Mouse (Mus musculus) limb, embryonic 15.5 days (tissue): ENCODE results near the gene Irf4. TPM values are rescaled to one million over a fixed set of nuclear protein-coding genes. Genes with fewer than 3 reads are reported as not detected.

Experiments
- ATAC-seq: fragments of 200-750 bp; cut with Nextera tagmentation; 2 replicates; pipeline ENCODE4 v1.8.0; 2017; ENCODE audit warnings: low read depth, moderate TSS enrichment; ENCODE audit not compliant: insufficient number of reproducible peaks, low FRiP score, low TSS enrichment
- H3K27ac ChIP-seq: fragments of 300-500 bp; sonication (generic); 2 replicates; pipeline ENCODE4 v1.5.1; 2015; ENCODE audit warnings: moderate library complexity, mild to moderate bottlenecking, inconsistent platforms
- H3K27me3 ChIP-seq: fragments of 300-500 bp; sonication (generic); 2 replicates; pipeline ENCODE4 v1.6.1; 2015; ENCODE audit warnings: inconsistent platforms
- H3K36me3 ChIP-seq: fragments of 300-500 bp; sonication (generic); 2 replicates; pipeline ENCODE4 v1.6.1; 2015; ENCODE audit warnings: inconsistent platforms
- H3K4me1 ChIP-seq: fragments of 300-500 bp; sonication (generic); 2 replicates; pipeline ENCODE4 v1.6.1; 2015; ENCODE audit warnings: inconsistent platforms
- H3K4me2 ChIP-seq: fragments of 300-500 bp; sonication (generic); 2 replicates; pipeline ENCODE4 v1.6.1; 2015; ENCODE audit warnings: mild to moderate bottlenecking, inconsistent platforms
- H3K4me3 ChIP-seq: fragments of 300-500 bp; sonication (generic); 2 replicates; pipeline ENCODE4 v1.5.1; 2015; ENCODE audit warnings: mild to moderate bottlenecking, inconsistent platforms
- H3K9ac ChIP-seq: fragments of 300-500 bp; sonication (generic); 2 replicates; pipeline ENCODE4 v1.6.1; 2015; ENCODE audit warnings: inconsistent platforms
- H3K9me3 ChIP-seq: fragments of 300-500 bp; sonication (generic); 2 replicates; pipeline ENCODE4 v1.6.1; 2016; ENCODE audit warnings: inconsistent platforms
- WGBS: fragments of 180-500 bp; shearing (Covaris S2); methylation state at CpG from one replicate; pipeline ENCODE4 v1.1.7; 2015; 5-methylcytosine and 5-hydroxymethylcytosine counted together
- polyA plus RNA-seq: library from polyadenylated mRNA; unstranded; fragments of >200 nt; fragmentation: Nextera tagmentation; extraction: Ambion mirVana; gene quantifications from 2 replicates; pipeline ENCODE4 v1.2.1, GENCODE M21; 2015

Gene Irf4
- polyA plus RNA-seq, 1 experiment from 2014 or later: 0.12 TPM

DNA sequence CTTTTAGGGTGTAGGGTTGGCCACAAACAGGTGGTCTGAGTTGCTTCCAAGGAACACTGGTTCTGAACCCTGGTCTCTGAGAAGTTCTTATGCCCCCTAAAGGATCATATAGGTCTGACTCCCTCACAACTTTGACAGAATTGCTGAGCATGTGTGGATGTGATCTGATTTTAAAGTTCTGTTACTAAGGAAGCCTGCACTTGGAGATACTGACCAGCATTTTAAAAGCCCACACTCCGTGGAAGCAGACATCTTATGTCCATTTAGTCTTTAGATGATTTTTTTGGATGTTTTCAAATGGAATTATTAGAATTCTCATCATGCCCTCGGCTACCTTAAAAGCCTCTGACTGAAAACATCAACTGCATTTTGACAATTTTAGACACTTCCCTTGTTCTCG is 6.6 kb downstream of the Irf4 start:
- no peak for ATAC-seq
- Histone ChIP-seq H3K4me3 (no peak overlapping the region), H3K9me3 (no peaks in the 10 kb centered on the region), H3K27ac (no peak overlapping the region), H3K4me2 (no peak overlapping the region), H3K4me1 (peaks cover 3% of the 10 kb centered on the region), H3K27me3 (peaks cover 17% of the 10 kb centered on the region), H3K9ac (no peak overlapping the region), H3K36me3 (no peaks in the 10 kb centered on the region)
- WGBS: 66% methylated on average over 3 of the region's 3 CpGs

DNA sequence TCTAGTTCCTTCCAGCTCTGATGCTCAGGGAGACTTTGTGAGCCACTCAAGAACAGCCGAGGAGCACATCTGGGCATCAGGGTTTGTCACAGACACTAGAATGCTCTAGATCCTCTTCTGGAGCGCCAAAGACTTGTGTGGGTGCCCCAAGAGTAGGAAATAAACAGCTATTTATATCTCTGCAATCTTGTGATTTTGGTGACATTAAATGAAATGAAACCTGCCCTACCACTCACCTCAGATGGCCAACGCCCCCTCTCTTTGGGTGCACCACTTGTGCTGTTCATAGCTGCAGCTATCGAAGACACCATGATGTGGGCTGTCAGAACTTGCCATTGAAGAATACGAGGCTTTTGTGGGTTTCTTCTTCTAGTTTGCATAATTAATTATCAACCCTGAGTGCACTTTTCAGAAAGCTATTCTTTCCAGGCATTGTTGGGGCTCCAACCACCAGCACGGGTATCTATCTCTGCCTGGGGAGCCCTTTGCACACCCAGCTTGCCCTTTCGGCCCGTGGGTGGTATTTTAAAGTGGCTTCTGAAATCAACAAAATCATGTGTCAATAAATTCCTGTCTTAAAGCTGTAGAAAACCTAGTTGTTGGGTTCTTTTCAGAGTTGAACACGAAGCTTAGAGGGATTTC is 7.1 kb downstream of the Irf4 start:
- no peak overlapping the region for H3K4me3 ChIP-seq
- ATAC-seq: no peak
- no peaks in the 10 kb centered on the region for H3K36me3 ChIP-seq
- no peaks in the 10 kb centered on the region for H3K4me1 ChIP-seq
- H3K27ac ChIP-seq: no peak overlapping the region
- peaks cover 12% of the 10 kb centered on the region for H3K27me3 ChIP-seq
- no peaks in the 10 kb centered on the region for H3K9me3 ChIP-seq
- H3K4me2 ChIP-seq: no peak overlapping the region
- 76% methylated on average over 9 of the region's 9 CpGs for WGBS
- no peak overlapping the region for H3K9ac ChIP-seq

DNA sequence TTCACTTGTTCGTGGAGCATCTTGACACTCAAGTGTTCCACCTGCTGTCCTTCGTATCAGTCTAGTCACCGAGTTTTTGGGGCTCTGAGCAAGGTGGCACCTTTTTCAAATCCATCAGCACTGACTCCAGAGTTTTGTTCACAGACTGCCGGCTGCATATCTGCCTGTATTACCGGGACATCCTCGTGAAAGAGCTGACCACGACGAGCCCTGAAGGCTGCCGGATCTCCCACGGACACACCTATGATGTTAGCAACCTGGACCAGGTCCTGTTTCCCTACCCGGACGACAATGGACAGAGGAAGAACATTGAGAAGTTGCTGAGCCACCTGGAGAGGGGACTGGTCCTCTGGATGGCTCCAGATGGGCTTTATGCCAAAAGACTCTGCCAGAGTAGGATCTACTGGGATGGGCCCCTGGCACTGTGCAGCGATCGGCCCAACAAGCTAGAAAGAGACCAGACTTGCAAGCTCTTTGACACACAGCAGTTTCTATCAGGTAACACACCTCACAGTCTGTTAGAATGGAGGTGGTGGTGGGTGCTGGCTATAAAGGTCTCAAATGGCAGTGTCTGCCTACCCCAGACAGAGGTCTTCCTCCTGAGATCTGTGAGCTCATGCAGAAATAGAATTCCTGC is 8.4 kb downstream of the Irf4 start:
- Histone ChIP-seq H3K36me3 (no peaks in the 10 kb centered on the region), H3K27ac (no peak overlapping the region), H3K4me1 (no peaks in the 10 kb centered on the region), H3K4me2 (no peak overlapping the region), H3K4me3 (no peak overlapping the region), H3K9ac (no peak overlapping the region), H3K9me3 (no peaks in the 10 kb centered on the region), H3K27me3 (no peaks in the 10 kb centered on the region)
- ATAC-seq: no peak
- WGBS: 86% methylated on average over 14 of the region's 14 CpGs

DNA sequence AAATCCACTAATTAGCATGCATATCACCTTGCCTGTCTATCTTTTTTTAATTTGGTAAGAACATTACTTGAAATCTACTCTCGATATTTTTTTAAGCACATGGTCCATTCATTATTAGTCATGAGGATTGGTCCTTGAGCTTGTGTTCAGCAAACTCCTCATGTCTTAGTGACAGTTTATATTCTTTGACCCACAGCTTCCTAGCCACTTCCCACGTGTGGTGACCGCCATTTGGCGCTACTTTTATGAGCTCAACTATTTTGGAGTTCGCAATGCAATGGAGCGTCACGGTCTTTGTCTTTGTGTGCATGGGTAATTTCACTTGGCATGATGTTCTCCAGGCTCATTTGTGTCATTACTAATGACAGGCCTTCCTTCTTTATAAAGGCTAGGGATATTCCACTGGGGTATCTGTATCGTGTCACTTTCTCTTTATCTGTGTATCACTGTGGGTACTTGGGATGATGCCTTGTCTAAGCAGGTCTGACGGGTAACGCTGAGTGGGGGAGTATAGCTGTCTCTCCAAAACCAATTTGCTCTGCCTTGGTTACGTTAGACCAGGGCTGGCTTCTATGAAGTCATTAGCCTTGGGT is 9.9 kb downstream of the Irf4 start:
- 82% methylated on average over 11 of the region's 11 CpGs for WGBS
- H3K27ac ChIP-seq: no peak overlapping the region

DNA sequence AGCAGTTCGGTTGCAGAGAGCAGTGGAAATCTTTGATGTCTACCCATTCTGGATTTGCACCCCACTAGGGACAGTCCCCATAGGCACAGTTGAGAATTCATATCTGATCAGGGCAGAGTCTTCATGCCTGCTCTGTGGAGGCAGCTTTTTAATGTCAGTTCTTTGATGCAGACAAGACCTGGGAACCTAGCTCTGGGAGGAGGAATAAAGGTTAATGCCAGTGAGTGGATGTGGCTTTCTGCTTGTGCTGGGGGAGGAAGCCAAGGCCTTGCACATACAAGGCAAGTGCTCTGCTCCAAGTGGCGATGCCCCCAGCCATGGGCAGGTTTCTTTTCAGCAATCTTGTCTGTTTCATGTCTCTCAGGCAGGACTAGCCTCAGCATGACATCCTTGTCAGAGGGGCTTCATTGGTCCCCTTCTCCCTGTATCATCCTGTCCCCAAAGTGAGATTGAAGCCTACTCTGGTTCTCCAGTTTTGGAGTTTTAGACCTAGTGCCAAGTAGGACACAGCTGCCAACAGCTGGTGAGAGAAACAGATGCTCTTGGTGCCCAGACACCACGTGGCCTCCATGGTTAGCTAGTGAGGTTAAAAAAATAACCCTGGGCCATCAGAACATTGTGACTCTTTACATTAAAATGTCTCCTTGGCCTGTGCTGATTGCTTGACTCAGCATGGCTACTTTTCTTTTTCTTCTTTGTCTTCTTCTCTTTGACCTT is 11.5 kb downstream of the Irf4 start:
- Histone ChIP-seq H3K27me3 (no peaks in the 10 kb centered on the region), H3K9me3 (no peaks in the 10 kb centered on the region), H3K4me1 (no peaks in the 10 kb centered on the region), H3K4me3 (no peak overlapping the region), H3K9ac (no peak overlapping the region), H3K4me2 (no peak overlapping the region), H3K27ac (no peak overlapping the region), H3K36me3 (no peaks in the 10 kb centered on the region)
- ATAC-seq: no peak
- WGBS: 74% methylated on average over 3 of the region's 3 CpGs

More for the DNA sequence above, 9.9 kb downstream of the Irf4 start:
- Histone ChIP-seq H3K4me2 (no peak overlapping the region), H3K4me1 (no peaks in the 10 kb centered on the region), H3K9me3 (no peaks in the 10 kb centered on the region), H3K27me3 (no peaks in the 10 kb centered on the region), H3K9ac (no peak overlapping the region), H3K36me3 (no peaks in the 10 kb centered on the region), H3K4me3 (no peak overlapping the region)
- no peak for ATAC-seq

DNA sequence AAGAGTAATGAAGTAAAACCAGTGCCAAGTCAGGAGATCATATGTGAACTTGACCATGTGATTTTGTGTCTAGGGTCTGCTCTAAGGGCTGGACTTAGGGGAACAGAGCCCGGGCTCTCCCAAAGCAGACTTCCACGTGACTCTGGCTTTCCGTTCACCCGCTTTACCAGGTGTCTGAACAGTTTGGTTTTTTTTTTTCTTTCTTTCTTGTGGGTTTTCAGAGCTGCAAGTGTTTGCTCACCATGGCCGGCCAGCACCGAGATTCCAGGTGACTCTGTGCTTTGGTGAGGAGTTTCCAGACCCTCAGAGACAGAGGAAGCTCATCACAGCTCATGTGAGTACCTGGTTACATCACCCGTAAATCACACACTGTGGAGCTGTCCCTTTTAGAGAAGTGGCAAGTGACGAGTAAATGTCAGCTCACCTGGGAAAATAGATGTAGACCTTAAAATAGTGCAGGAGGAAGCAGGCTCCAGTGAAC is 12.2 kb downstream of the Irf4 start:
- no peaks in the 10 kb centered on the region for H3K4me1 ChIP-seq
- 77% methylated on average over 8 of the region's 8 CpGs for WGBS
- ATAC-seq: no peak

DNA sequence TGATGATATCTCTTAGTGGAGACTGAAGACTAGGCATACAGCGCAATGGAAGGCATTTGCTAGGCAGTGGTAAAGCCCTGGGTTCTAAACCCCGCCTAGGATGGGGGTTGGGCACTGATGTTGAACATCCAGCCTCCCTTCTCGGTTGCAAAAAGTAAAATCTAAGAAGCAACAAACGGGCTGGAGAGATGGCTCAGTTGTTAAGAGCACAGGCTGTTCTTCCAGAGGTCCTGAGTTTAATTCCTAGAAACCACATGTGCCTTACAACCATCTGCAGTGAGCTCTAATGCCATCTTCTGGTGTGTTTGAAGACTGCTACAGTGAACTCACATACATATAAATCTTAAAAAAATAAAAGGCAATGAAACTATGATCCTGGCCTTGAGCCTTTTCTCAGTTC is 13.2 kb downstream of the Irf4 start:
- ATAC-seq: no peak

More for the DNA sequence above, 12.2 kb downstream of the Irf4 start:
- Histone ChIP-seq H3K9me3 (no peaks in the 10 kb centered on the region), H3K36me3 (no peaks in the 10 kb centered on the region), H3K9ac (no peak overlapping the region), H3K27me3 (no peaks in the 10 kb centered on the region), H3K4me3 (no peak overlapping the region), H3K27ac (no peak overlapping the region), H3K4me2 (no peak overlapping the region)

DNA sequence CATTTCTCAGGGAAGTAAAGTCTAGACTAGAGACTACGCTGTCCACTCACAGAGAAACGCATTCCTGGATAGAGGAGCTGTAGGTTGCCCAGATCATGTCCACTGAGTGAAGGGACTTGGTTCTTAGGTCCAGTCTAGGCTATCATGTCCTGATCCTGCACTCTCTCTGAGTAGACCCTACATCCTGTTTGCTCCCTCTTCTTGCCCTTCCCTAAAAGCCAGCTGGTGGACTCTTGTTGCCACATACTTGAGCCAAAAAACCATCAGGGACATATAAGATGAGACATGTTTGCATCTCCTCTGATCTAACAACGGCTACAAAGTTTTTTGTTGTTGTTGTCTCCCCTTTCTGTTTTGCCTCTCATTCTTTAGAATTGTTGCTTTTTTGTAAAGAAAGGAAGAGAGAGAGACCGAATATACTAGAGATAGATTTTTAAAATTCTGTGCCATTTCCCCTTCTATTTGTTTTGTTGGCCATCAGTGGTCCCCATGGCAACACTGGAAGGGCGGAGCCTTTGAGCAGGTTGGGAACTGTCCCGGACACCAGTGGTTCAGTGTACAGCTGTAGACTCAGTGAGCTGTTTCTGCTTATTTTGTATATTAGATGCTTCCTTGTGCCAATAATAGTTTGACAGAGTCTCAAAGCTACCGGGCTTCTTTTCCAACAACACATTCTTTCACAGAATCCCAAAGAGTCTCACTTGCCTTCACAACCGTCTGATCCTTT is 15.2 kb downstream of the Irf4 start:
- no peak for ATAC-seq
- H3K27me3 ChIP-seq: no peaks in the 10 kb centered on the region
- 72% methylated on average over 8 of the region's 8 CpGs for WGBS
- H3K4me3 ChIP-seq: no peak overlapping the region
- no peaks in the 10 kb centered on the region for H3K9me3 ChIP-seq
- no peak overlapping the region for H3K4me2 ChIP-seq
- H3K27ac ChIP-seq: no peak overlapping the region
- H3K36me3 ChIP-seq: no peaks in the 10 kb centered on the region
- H3K4me1 ChIP-seq: no peaks in the 10 kb centered on the region
- no peak overlapping the region for H3K9ac ChIP-seq

More for the DNA sequence above, 13.2 kb downstream of the Irf4 start:
- WGBS: 78% methylated on average over 4 of the region's 4 CpGs
- Histone ChIP-seq H3K36me3 (no peaks in the 10 kb centered on the region), H3K4me3 (no peak overlapping the region), H3K9me3 (no peaks in the 10 kb centered on the region), H3K27ac (no peak overlapping the region), H3K4me2 (no peak overlapping the region), H3K9ac (no peak overlapping the region), H3K4me1 (no peaks in the 10 kb centered on the region), H3K27me3 (no peaks in the 10 kb centered on the region)

DNA sequence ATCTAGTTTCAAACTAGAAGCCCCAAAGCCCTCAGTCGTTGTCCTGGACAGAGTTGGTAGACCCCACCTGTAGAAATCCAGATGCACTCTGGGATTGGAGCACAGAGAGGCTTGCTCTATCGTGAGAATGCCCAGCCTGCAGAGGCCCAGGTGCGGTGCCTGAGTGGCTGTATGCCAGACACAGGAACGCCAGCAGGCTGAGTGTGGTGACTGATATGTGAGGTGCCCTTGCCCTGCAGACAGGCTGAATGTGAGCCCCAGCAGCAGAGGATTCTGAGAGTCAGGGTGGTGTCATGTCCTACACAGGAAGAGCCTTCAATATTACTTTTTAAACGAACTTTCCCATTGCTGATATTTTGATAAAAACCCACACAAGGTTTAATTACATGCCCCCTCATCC is 16.9 kb downstream of the Irf4 start:
- WGBS: 66% methylated on average over 5 of the region's 5 CpGs
- Histone ChIP-seq H3K4me3 (no peak overlapping the region), H3K4me2 (no peak overlapping the region), H3K36me3 (no peaks in the 10 kb centered on the region), H3K9me3 (no peaks in the 10 kb centered on the region), H3K27ac (no peak overlapping the region), H3K9ac (no peak overlapping the region), H3K4me1 (no peaks in the 10 kb centered on the region), H3K27me3 (no peaks in the 10 kb centered on the region)
- no peak for ATAC-seq

DNA sequence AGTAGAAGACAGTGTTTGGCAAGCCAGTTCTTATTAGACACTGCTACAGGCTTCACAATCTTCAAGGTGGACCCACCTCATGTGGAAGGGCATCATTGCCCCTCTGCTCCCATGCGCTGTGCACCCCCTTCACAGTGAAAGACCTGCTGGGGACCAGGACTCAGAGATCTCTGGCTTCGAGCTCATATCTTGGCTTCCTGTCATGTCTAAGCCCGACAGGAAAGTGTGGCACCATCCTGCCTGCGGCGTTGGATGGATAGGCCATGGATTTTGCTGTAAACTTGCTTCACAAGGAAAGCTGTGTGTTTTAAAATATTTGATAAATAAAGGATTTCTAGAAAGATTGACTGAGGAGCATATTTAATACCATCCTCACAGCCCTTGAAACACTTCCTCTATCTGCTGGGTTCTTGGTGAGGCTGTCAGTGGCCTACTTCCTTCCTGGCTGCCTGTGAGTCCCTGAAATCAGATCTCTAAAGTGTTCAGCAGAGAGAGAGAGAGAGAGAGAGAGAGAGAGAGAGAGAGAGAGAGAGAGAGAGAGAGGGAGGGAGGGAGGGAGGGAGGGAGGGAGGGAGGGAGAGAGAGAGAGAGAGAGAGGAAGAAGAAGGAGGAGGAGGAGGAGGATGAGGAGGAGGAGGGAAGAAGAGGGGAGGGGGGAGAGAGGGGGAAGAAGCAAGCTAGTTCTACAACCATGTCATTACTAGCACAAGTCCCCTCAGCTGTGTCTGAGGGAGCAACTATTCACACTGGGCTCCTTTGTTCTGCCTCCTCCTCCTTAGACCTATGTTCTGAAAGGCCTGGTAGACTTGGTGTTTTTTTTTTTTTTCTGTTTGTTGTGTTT is 17.8 kb downstream of the Irf4 start:
- no peak for ATAC-seq
- Histone ChIP-seq H3K36me3 (no peaks in the 10 kb centered on the region), H3K4me2 (no peak overlapping the region), H3K27me3 (no peaks in the 10 kb centered on the region), H3K9me3 (no peaks in the 10 kb centered on the region), H3K4me1 (no peaks in the 10 kb centered on the region), H3K27ac (no peak overlapping the region), H3K9ac (no peak overlapping the region), H3K4me3 (no peak overlapping the region)
- 87% methylated on average over 5 of the region's 5 CpGs for WGBS
